Mouse (Mus musculus): Measurements from ENCODE around the gene Scyl3.

Gene Scyl3

GRCm38 (mm10) chr1:163928846-163929245 is at the start of gene Scyl3:
Gene Scyl3 (plus strand): TSS chr1:163929100.
- in situ Hi-C loops (cut with MboI; ENCODE audit: unreplicated experiment in 2 of 2), result loop anchor here (10.0 to 25.0 kb wide), 4 partner anchors 524 to 1384 kb away; partner anchors contain the start of genes Gorab (in 1 of the 2), Mettl13 (in 1 of the 2) and Vamp4 (in 1 of the 2)

GRCm38 (mm10) chr1:163889629-163890028 is 39.3 kb upstream of the Scyl3 start:
- in situ Hi-C loops (cut with MboI; ENCODE audit: unreplicated experiment in 2 of 2), result no loop called here

- in situ Hi-C loops (cut with MboI; ENCODE audit: unreplicated experiment in 2 of 2), result no loop called here
These were observed 35.6 kb upstream of the Scyl3 start for GRCm38 (mm10) chr1:163893294-163893693.

GRCm38 (mm10) chr1:163893774-163894527 is 34.9 kb upstream of the Scyl3 start:
- in situ Hi-C loops (cut with MboI; ENCODE audit: unreplicated experiment in 2 of 2), result no loop called here

- in situ Hi-C loops (cut with MboI; ENCODE audit: unreplicated experiment in 2 of 2), result no loop called here
These were observed 30.6 kb upstream of the Scyl3 start for GRCm38 (mm10) chr1:163898291-163898764.

GRCm38 (mm10) chr1:163899575-163899974 is 29.3 kb upstream of the Scyl3 start:
- in situ Hi-C loops (cut with MboI; ENCODE audit: unreplicated experiment in 2 of 2), result no loop called here

- in situ Hi-C loops (cut with MboI; ENCODE audit: unreplicated experiment in 2 of 2), result loop anchor here in 1 of 2 experiments (25.0 kb wide), 1 partner anchor 488 kb away; the partner anchor contains the start of gene Gorab
These were observed 28.7 kb upstream of the Scyl3 start for GRCm38 (mm10) chr1:163900168-163900567.

- in situ Hi-C loops (cut with MboI; ENCODE audit: unreplicated experiment in 2 of 2), result loop anchor here in 1 of 2 experiments (25.0 kb wide), 1 partner anchor 491 kb away; the partner anchor contains the start of gene Gorab
These were observed 25.5 kb upstream of the Scyl3 start for GRCm38 (mm10) chr1:163903411-163903810.

- in situ Hi-C loops (cut with MboI; ENCODE audit: unreplicated experiment in 2 of 2), result loop anchor here in 1 of 2 experiments (25.0 kb wide), 1 partner anchor 495 kb away; the partner anchor contains the start of gene Gorab
These were observed 21.7 kb upstream of the Scyl3 start for GRCm38 (mm10) chr1:163907007-163907811.

GRCm38 (mm10) chr1:163908389-163908788 is 20.5 kb upstream of the Scyl3 start:
- in situ Hi-C loops (cut with MboI; ENCODE audit: unreplicated experiment in 2 of 2), result loop anchor here in 1 of 2 experiments (25.0 kb wide), 1 partner anchor 496 kb away; the partner anchor contains the start of gene Gorab

GRCm38 (mm10) chr1:163910343-163910742 is 18.6 kb upstream of the Scyl3 start:
- in situ Hi-C loops (cut with MboI; ENCODE audit: unreplicated experiment in 2 of 2), result loop anchor here (5.0 to 25.0 kb wide), 4 partner anchors 498 to 1556 kb away; partner anchors contain the start of genes Fmo2 (in 1 of the 2) and Gorab (in 1 of the 2)

- in situ Hi-C loops (cut with MboI; ENCODE audit: unreplicated experiment in 2 of 2), result loop anchor here (5.0 to 25.0 kb wide), 4 partner anchors 498 to 1556 kb away; partner anchors contain the start of genes Fmo2 (in 1 of the 2) and Gorab (in 1 of the 2)
These were observed 18.1 kb upstream of the Scyl3 start for GRCm38 (mm10) chr1:163910785-163911184.

- in situ Hi-C loops (cut with MboI; ENCODE audit: unreplicated experiment in 2 of 2), result loop anchor here (5.0 to 25.0 kb wide), 4 partner anchors 500 to 1557 kb away; partner anchors contain the start of genes Fmo2 (in 1 of the 2) and Gorab (in 1 of the 2)
These were observed 16.9 kb upstream of the Scyl3 start for GRCm38 (mm10) chr1:163911981-163912380.

- in situ Hi-C loops (cut with MboI; ENCODE audit: unreplicated experiment in 2 of 2), result loop anchor here (10.0 to 25.0 kb wide), 2 partner anchors 505 to 1563 kb away; partner anchors contain the start of gene Gorab (in 1 of the 2)
These were observed 11.3 kb upstream of the Scyl3 start for GRCm38 (mm10) chr1:163917349-163918160.

- in situ Hi-C loops (cut with MboI; ENCODE audit: unreplicated experiment in 2 of 2), result loop anchor here (10.0 to 25.0 kb wide), 3 partner anchors 512 to 1379 kb away; partner anchors contain the start of genes Gorab (in 2 of the 2) and Mettl13 (in 1 of the 2)
These were observed 4.8 kb upstream of the Scyl3 start for GRCm38 (mm10) chr1:163924093-163924492.

GRCm38 (mm10) chr1:163929636-163930457 is 947 bp downstream of the Scyl3 start:
- in situ Hi-C loops (cut with MboI; ENCODE audit: unreplicated experiment in 2 of 2), result loop anchor here (10.0 to 25.0 kb wide), 4 partner anchors 525 to 1385 kb away; partner anchors contain the start of genes Gorab (in 1 of the 2), Mettl13 (in 1 of the 2) and Vamp4 (in 1 of the 2)

GRCm38 (mm10) chr1:163930458-163930794 is 1.5 kb downstream of the Scyl3 start:
- in situ Hi-C loops (cut with MboI; ENCODE audit: unreplicated experiment in 2 of 2), result loop anchor here (25.0 kb wide), 2 partner anchors 1218 to 1368 kb away; partner anchors contain the start of gene Vamp4 (in 1 of the 2)

- in situ Hi-C loops (cut with MboI; ENCODE audit: unreplicated experiment in 2 of 2), result loop anchor here (25.0 kb wide), 2 partner anchors 1220 to 1370 kb away; partner anchors contain the start of gene Vamp4 (in 1 of the 2)
These were observed 2.9 kb downstream of the Scyl3 start for GRCm38 (mm10) chr1:163931801-163932200.
